Mouse (Mus musculus) kidney, adult 2 months (tissue): ENCODE results near the gene Hrasls5.

Experiments
- CTCF ChIP-seq: fragments of 200-500 bp; conservative IDR thresholded peaks from 2 replicates; pipeline ENCODE4 v1.5.1; 2011; ENCODE audit warnings: low read depth, mild to moderate bottlenecking, control low read depth, low read length, moderate library complexity, mixed read lengths; ENCODE audit not compliant: insufficient read depth, insufficient read length
- POLR2A ChIP-seq: fragments of 200-500 bp; IDR thresholded peaks from one replicate; pipeline ENCODE4 v1.6.1; 2011; ENCODE audit warnings: low read depth, low read length, control low read depth

DNA sequence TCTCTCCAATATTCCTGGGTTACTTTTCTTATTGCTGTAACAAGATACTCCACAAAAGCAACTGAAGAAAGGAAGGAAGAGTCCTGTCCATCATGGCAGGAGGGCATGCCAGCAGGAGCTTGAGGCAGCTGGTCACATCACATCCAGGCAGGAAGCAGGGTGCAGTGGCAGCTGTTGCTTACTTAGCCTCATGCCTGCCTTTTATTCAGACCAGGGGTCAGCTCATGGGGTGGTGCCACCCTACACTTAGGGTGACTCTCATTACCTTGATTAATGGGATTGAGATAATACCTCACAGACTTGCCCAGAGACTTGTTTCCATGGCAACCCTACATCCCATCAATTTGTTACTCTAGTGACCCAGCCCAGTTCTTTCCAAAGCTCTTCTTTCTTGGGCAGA lies 7.3 kb upstream of the Hrasls5 start:
- TF ChIP-seq CTCF (no peak), POLR2A (no peak)
